8 mouse cellular contexts compared by ENCODE assay signal in genomic region chr3:97297553-97298432, GRCm38 (mm10). TPM values are rescaled to one million over a fixed set of nuclear protein-coding genes. Genes with fewer than 3 reads are reported as not detected.
DNase-seq lines count a peak whose midpoint lies in the region; ATAC-seq and TF ChIP-seq lines count a peak whose summit lies in the region.

Gene Bcl9 (minus strand): TSS chr3:97297917.

- H3K36me3 ChIP-seq in megakaryocyte, embryonic 14.5 days (replicated peaks; ENCODE audit: low read length), result no peaks in the 10 kb centered on the region

- DNase-seq in adrenal gland, adult (ENCODE audit: inconsistent age in 2 of 2, low spot score in 1 of 2), result peak; percentile 79 to 95
- peak; percentile 78 for DNase-seq in gastrocnemius, postnatal 25 days
- DNase-seq in left cerebral cortex, adult 9 months (ENCODE audit: low spot score in 2 of 2), result peak; percentile 70 to 91
- peak; percentile 92 to 95 for DNase-seq in right cerebral cortex, postnatal 10 days (ENCODE audit: low spot score in 2 of 2)
- DNase-seq in yolk sac, embryonic 10.5 days (ENCODE audit: low spot score), result peak; percentile 86

- peak; percentile 35; the same call in 1 of the 2 replicates for TF ChIP-seq POLR2A in cortical plate, adult 2 months (IDR thresholded peaks at IDR 0.05; ENCODE audit: extremely low read depth, insufficient read depth, low read length)

- H3K9me3 ChIP-seq in megakaryocyte, embryonic 14.5 days, result peaks cover 10% of the 10 kb centered on the region

- H3K4me1 ChIP-seq in cortical plate, adult 2 months (ENCODE audit: control insufficient read depth, insufficient read depth, low read length), result peaks cover 5% of the 10 kb centered on the region
- H3K4me1 ChIP-seq in megakaryocyte, embryonic 14.5 days, result peaks cover 8% of the 10 kb centered on the region; the same call in 1 of the 2 replicates

- H3K27ac ChIP-seq in cortical plate, adult 2 months (ENCODE audit: insufficient read depth, low read length), result peak within 1 kb of the TSS; percentile 72

- H3K4me3 ChIP-seq in cortical plate, adult 2 months (ENCODE audit: insufficient read depth, low read length), result peak within 1 kb of the TSS; percentile 45
- peak within 1 kb of the TSS; percentile 86 for H3K4me3 ChIP-seq in megakaryocyte, embryonic 14.5 days (replicated peaks)

- no peak for TF ChIP-seq CTCF in cortical plate, adult 2 months (IDR thresholded peaks at IDR 0.05; ENCODE audit: extremely low read depth, insufficient read depth, low read length)

- H3K27me3 ChIP-seq in megakaryocyte, embryonic 14.5 days (replicated peaks), result peaks cover 20% of the 10 kb centered on the region

- ATAC-seq in inflammation-experienced regulatory T-cells, adult 6 months, result peak; percentile 51

RNA-seq across cellular contexts. Expression of gene Bcl9, which starts in this region (rescaled TPM):
- polyA plus RNA-seq in cortical plate, adult 2 months (2012; rRNA removed), result 17.3 and 18.7 TPM in 2 replicates
- total RNA-seq in gastrocnemius, postnatal 25 days (2021), result 1 to 10 TPM; 2.7 to 2.9 TPM
- 1 to 10 TPM; 1.1 to 6.1 (median 4.0) TPM for polyA plus RNA-seq in inflammation-experienced regulatory T-cells, adult 6 months (2017; shearing (Covaris generic))
- polyA plus RNA-seq in megakaryocyte, embryonic 14.5 days (2012; ENCODE audit: insufficient read depth, low replicate concordance), result 6.4 and 7.9 TPM in 2 replicates

Comparison
In these comparisons a context has a peak if more than half of its experiments do, and no peak if none do; other contexts are left out.
1. Peak in every context shown above with its lines: DNase-seq, ATAC-seq, H3K4me3 ChIP-seq and H3K27ac ChIP-seq.